Mouse (Mus musculus) urinary bladder, postnatal 14 days (tissue): ENCODE data around the gene Psmd1.

Experiments
- DNase-seq: peaks from one replicate; pipeline ENCODE4 v3.0.0; 2021; ENCODE audit warnings: low spot score

Gene Psmd1

DNA sequence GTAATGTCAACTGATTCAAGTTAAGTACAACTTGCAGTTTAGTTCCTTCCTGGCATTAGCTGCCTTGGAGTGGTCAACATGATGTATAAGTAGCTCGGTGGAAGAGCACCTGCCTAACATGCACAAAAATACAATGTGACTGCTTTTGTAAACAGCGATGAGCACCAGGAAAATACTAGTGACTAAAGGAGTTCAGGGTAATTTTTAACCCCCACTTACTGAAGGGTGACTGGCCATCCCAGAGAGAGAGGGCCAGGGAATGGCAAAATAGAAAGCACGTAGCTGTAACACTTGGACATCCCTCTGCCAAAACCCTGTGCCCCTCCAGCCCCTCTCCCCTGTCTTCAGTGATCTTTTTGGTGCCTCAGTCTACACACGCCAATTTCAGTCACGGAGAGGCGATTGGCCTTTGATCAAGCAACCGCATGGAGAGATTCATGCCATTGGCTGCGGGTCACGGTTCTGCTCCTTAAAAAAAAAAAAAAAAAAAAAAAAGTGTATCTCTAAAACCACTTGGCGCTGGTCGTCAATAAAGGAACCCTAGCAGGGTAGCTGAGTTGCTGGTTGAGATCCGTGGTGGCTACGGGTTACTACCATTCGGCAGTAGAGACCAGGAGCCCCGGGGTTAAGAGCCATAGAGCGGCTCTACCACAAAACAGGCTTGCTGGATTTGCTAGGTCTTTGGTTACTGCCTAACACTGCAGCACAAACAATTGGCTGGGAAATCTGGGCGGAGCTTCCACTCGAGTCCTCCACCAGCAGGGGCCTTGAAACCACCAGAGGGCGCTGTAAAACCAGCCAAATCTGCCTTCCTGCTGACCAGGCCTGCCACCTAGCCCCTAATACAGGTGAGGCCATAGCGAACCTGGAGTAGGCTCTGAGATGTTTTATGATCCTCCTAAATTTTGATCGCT, 5.1 kb upstream of the Psmd1 start:
- DNase-seq, result peak; percentile 97

GRCm38 (mm10) chr1:86062523-86062922, 1.7 kb upstream of the Psmd1 start:
- no peak for DNase-seq

GRCm38 (mm10) chr1:86076565-86076964, 12.4 kb downstream of the Psmd1 start:
- DNase-seq, result no peak

- no peak for DNase-seq
Measured at GRCm38 (mm10) chr1:86094413-86094812, 30.2 kb downstream of the Psmd1 start.

- no peak for DNase-seq
Measured at GRCm38 (mm10) chr1:86105054-86105453, 40.9 kb downstream of the Psmd1 start.

DNA sequence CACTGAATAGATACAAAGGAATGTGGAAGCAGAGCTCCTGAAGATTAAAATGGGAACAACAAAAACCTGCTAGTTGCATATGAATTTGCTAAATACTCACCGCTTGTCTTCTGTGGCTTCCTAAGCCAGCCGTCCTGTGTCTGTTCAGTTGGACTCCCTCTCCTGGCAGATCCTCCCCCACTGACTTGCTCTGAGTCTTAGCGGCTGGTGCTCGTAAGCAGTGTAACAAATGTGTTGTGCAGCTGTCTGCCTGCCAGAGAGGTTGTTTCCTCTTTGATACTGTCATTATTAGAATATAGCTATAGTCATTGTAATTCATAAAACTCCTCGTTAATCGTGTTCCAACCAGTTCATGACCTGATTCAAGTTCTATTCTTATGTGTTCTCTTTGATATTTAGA, 47.6 kb downstream of the Psmd1 start, which contains the start of gene Htr2b:
Gene Htr2b (minus strand): TSS at position 192 of the 400 bp plus-strand sequence.
- DNase-seq, result peak; percentile 61

GRCm38 (mm10) chr1:86114141-86114540, 50.0 kb downstream of the Psmd1 start:
- DNase-seq, result no peak

- no peak for DNase-seq
Measured at GRCm38 (mm10) chr1:86119549-86119948, 55.4 kb downstream of the Psmd1 start.

GRCm38 (mm10) chr1:86126036-86126435, 61.8 kb downstream of the Psmd1 start:
- DNase-seq, result no peak

- DNase-seq, result no peak
Measured at GRCm38 (mm10) chr1:86133337-86133736, 69.2 kb downstream of the Psmd1 start, which contains the start of gene Gm21972. Gm21972 (plus strand) TSS chr1:86133637.

DNA sequence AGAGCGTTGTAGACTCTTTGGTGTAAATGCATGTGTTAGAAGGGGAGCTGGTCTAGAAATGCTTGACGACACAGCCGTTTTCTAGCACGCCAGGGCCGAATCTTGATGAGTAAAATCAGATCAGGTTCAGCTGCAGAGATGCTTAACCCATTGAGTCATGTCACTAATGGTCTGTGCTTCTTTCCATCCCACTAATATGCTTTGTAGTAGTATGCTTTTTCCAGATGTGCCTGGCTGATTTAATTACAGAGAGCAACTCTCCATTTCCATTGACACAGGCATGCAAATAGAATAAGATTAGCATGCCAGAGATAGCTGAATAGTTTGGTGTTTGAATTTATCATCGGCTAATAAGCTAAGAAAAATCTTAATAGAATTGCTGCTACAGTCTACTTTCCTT, 71.1 kb downstream of the Psmd1 start:
- no peak for DNase-seq

- DNase-seq, result no peak
Measured at GRCm38 (mm10) chr1:86141081-86141480, 76.9 kb downstream of the Psmd1 start.

DNA sequence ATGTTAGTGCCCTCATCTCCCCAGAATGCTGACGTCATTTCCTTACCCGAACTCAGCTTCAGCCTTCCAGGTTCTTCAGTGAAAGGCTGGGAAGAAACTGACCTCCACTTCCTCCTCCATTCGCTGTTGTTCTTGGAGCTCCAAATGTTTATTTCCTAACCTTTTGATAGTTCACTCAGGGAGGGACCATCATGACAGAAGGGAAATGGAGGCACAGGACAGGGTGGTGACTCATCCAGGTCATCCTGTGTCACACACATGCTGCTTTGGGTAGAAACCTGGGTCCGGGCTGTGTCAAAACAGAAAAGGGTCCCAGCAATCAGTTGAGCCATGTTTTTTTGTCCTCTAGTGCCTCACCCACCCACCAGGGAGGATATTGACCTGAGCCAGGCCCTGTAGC, 79.0 kb downstream of the Psmd1 start:
- no peak for DNase-seq

DNA sequence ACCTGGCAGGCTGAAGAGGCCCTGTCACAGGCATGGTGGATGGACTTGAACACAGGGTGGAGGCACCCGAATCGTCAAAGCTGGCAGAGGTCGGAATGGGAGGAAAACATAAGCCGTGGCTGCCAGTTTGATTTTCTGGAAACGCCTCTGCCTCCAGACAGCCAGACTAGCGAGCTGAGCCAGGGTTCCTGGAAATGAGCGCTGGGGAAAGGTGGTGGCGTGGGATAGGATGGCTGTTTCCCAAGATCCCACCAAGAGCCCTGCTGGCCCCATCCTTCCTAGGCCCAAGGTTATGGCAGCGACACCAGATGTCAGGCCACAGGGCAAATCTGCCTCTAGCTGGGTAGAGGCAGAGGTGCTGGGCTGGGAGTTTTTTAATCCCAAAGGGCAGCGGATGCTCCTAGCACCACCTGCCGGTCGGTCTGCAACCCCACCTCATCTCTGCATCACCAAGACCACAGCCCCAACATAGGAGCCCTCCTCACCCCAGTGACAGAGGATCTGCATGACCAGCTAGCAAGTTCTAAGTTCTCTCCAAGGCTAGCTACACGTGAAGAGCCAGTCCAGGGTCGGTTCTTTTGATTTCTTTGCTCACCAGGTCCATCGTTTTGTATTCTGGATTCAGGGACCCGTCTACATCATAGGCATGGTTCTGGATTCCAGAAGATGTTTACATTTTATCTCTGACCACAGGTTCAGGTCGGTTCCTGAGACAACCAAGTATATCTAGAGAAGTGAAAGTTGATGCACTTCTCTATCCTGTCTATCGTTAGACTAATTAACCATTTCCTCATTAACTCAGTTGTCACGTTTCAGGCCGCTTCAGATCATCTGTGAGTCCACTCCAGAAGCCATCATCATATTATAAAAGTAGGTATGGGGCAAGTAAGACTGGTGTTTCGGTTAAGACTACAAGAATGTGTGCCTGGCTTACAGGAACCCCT, 80.1 kb downstream of the Psmd1 start:
- DNase-seq, result no peak

DNA sequence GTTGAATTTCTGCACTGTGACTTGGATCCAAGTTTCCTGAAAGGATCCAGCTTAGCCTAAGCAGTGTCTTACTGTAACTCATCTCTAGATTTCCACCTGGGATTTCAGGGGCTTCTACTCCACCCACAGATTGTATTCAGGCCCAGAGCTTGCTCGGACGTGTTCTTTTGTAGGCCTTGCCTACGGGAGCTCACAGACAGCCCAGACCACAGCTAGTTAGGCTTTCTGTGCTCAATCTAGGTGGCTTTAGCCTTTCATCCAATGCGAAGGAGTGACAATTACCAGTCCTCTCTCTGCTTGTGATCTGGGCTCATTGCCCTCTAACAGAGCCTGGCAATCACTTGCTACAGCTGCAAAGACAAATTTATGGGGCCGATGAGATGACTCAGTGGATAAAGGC, 82.1 kb downstream of the Psmd1 start:
- DNase-seq, result no peak

DNA sequence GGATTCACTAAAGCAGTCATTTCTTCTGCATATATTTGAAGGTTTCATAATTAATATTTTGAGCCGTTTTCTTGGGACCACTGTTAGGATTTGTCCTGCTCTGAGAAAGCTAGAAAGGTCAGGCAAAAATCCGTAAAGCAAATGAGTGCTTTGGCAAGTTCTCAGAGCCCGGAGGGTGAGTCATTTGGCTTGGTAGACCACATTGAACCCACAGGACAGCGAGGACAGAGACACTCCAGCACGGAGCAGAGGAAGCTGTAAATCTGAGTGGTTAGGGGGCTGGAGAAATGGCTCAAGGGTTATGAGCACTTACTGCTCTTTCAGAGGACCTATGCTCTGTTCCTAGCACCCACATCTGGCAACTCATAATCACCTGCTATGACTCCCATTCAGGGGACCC, 83.4 kb downstream of the Psmd1 start:
- peak; percentile 22 for DNase-seq

DNA sequence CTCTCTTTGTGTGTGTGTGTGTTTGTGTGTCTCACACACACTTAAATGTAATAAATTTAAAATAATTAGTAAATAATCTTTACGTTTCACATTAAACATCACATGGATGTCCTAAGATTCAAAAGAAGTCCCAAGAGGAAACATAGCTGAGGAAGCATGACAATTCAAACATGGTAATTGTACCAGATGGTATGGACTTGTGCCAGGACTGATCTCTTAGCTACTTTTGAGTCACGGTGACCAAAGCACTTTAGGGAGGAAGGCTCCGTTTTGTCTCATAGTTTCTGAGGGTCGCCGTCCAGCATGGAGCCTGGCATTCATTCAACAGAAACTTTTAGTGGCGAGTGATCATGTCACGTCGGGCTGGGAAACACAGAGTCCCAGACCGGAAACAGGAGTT, 84.0 kb downstream of the Psmd1 start:
- DNase-seq, result no peak

- no peak for DNase-seq
Measured at GRCm38 (mm10) chr1:86150929-86151328, 86.7 kb downstream of the Psmd1 start.

DNA sequence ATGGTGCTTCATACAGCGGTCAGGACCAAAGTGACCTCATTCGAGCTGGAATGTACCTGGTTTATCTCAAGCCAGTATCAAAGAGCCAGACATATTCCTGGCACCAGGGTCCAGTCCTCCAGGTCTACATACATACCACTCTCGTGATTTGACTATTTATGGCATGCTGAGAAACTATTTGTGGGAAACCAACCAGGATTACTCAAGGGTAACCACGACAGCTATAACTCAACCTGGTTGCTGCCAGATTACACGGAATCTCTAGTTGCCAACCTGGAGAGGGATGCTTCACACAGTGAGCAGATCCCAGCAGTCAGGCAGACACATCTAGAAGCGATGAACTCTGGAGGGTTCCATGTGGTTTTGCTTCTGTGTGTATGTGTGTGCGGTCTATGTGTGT, 87.2 kb downstream of the Psmd1 start:
- no peak for DNase-seq

GRCm38 (mm10) chr1:86152618-86153017, 88.4 kb downstream of the Psmd1 start:
- DNase-seq, result no peak

DNA sequence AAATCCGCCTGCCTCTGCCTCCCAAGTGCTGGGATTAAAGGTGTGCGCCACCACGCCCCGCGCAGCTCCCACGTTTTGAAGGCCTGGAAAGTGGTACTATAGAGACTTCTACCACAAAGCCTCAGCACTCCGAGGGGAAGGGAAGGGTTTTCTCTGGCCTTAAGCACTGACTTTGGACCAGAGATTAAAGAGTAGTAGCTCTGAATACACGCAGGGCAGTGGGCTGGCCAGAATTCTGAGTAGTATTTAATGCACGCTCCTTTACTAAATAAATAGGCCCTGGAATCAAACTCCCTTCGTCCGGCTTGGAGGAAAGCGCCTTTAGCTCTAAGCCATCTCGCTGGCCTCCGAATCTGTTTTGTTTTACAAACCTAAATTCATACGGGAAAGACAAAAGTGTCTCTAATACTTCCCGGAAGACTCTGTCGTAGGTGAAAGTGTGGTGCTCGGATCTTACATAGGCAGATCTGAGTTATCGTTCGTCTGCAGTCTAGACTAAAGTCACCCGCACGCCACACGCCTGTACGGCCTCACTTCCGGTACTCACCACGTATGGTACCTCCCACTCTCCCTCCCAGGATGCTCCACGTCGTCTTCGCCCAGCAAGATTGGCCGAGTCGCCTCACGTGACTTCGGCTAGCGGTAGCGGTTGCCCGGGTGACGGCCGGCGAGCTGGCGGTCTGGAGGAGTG, 90.1 kb downstream of the Psmd1 start, which contains the start of gene Armc9:
Gene Armc9 (plus strand): TSS at position 648 of the 691 bp plus-strand sequence.
- peak; percentile 95 for DNase-seq

- no peak for DNase-seq
Measured at GRCm38 (mm10) chr1:86154824-86155164, 90.6 kb downstream of the Psmd1 start.
